Mouse (Mus musculus) neural tube, embryonic 10.5 days (tissue): ENCODE results near the gene Snca.

Experiments used
- DNase-seq: peaks from one replicate; pipeline ENCODE4 v3.0.0-alpha.2; 2017; ENCODE audit warnings: low spot score; ENCODE audit errors: extremely low spot score

Gene Snca

DNA sequence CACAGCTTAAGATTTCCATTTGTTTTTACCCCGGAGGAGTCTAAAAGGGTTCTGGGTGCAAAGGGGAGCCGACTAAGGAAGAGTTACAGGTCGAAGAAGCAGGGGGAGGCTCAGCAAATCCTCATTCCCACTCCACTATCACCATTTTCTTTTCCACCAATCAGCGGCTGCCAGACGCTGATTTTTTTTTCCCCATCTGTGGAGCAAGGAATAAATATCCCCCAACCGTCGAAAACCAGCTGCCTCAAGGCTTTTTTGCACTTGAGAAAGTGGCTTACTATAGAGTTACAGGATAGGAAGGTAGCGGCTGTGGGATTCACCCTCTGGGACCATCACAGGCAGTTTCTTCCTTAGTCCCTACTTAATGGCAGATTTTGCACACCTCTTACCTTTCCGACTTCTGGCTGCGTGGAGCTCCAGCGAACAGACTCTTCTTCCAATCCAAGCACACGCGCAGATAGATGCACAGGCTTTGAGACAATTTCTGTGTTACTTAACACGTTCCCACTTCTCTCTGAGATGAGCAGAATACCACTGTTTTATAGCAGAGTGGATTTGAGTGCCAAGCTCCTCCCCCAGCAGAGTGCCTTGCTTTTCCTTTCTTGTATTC lies at the start of gene Snca:
Snca (minus strand) TSS at position 574 of the 610 bp plus-strand sequence.
- peak; percentile 54 for DNase-seq

GRCm38 (mm10) chr6:60870126-60870525 lies 40.5 kb upstream of the Snca start:
- no peak for DNase-seq

GRCm38 (mm10) chr6:60856599-60856998 lies 26.9 kb upstream of the Snca start:
- DNase-seq, result no peak

DNA sequence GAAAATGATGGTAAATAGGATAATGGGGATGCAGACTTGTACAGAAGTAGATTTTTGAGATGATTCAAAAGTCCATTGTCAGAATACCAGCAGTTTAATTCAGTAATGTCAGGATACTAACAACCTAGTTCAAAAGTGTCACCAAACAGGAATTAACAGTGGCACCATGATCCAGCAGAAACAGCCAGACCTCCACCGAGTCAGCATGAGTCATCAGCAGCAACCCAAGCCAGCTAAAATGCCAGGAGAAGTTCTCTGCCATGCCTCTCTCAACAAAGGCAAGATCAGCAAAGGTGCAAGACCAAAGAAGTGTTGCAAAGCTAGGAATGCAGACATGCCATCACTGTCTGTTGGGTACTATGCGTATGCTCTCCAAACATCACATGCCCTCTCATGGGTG lies 22.0 kb upstream of the Snca start:
- no peak for DNase-seq

DNA sequence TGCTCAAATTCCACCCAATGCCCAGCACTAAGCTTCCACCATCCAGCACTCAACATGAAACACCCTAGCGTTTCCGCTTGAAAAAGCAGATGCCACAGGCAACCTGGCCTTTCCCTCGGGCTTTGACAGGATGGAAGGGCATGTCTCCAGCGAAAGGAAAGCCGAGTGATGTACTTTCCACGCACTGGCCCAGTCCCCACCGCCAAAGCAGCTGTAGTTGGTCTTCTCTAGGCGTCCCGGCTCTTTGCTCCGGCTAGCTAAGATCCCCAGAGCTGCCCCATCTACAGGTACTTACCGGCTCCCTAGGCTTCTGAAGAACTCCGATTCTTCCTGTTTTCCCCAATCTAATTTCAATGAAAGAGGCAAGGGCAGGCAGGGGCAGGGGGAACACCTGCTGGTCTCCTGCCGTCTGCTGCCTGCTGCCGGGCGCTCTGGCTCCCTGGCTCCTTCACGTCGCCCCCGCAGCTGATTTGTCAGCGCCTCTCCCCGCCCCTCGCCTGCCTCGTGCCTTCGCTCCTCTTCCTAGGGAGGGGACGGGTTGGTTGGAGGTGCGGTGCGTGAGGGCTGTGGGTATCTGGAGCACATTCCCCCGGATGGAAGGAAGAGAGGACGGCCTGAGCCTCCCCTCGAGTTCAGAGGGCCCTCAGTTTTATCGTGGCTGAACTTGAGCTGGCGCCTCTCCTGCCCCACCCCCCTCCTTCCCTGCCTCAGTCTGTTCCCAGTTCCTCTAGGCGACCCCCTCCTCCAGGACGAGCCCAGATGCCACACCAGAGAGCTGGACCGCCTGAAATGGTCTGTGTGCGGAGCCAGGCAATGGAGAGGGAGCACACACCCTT lies 1.0 kb downstream of the Snca start:
- DNase-seq, result peak; percentile 77

DNA sequence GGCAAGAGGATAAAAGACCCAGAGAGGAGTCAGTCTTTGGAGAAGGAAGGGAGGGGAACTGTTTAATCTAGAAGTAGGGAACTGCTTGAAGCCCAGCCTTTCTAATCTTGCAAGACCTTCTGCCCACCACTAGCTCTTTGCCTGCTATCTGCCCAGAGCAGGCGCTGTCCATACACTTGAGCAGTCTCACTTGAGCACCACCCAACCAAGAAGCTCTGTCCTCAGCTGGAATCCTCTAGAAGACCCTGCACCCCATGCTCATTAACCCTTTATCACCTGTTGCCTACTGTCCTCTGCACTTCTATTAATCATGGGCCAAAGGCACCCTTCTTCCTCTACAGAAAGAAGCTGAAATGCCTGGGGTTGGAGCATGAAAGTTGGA lies 1.6 kb downstream of the Snca start:
- no peak for DNase-seq

GRCm38 (mm10) chr6:60827290-60827689 lies 2.4 kb downstream of the Snca start:
- no peak for DNase-seq

GRCm38 (mm10) chr6:60819272-60819671 lies 10.4 kb downstream of the Snca start:
- DNase-seq, result no peak

- DNase-seq, result no peak
Measured at GRCm38 (mm10) chr6:60813516-60813915, 16.1 kb downstream of the Snca start.

GRCm38 (mm10) chr6:60798266-60798665 lies 31.4 kb downstream of the Snca start:
- no peak for DNase-seq

GRCm38 (mm10) chr6:60793659-60794365 lies 35.8 kb downstream of the Snca start:
- no peak for DNase-seq

DNA sequence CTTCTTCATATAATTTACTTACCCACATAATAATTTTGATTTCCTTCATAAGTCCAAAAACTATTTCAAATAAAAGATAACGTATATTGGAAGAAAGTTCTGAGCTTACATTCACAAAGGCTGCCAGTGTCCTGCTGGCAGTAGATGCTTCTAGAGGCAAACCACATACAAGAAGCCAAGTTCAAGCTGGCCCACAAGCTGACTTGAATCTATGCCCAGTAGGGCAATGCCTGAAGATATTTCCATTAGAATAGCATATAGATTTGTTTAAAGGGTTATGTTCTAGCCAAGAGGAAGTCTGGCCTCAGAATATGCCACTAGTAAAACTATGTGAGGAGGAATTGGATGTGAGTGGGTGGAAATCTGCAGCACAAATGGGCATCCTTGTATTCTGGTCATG lies 42.7 kb downstream of the Snca start:
- no peak for DNase-seq

DNA sequence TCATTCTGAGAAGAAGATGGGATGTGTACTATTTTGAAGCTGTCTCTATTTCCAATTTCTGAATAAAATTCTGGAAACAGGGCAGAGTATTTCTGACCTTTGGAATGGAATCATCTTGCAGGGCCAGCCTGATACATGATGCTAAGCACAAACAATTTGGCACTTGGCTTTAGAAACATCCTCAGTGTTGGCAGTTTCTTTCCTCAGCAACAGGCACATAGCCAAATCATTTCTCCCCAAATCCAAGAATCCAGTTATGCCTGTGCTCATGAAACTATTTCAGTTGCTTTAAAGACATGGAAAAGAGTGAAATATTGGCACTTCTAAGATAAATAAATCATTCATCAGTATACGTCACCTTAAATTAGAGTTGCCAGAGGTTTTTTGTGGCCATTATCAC lies 57.8 kb downstream of the Snca start:
- no peak for DNase-seq

DNA sequence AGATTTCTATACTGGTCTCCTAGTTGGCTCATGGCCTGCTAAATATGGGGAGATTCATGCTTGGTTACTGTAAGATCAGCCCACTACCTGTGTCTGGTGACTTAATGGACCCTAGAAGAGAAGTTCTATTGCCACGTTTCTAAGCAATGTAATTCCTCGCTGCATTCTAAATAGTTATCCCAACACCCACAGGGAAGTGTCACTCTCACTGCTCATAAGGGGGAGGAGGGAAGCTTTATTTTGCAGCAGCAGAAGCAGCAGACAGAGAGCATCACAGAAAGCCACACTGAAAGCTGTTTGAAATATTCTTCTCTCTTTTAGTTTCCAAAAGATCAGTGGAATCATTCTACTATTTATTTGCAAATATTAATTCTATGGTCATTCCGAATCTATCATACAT lies 64.0 kb downstream of the Snca start:
- no peak for DNase-seq

GRCm38 (mm10) chr6:60762864-60763263 lies 66.8 kb downstream of the Snca start:
- no peak for DNase-seq

- no peak for DNase-seq
Measured at GRCm38 (mm10) chr6:60761710-60762109, 67.9 kb downstream of the Snca start.

DNA sequence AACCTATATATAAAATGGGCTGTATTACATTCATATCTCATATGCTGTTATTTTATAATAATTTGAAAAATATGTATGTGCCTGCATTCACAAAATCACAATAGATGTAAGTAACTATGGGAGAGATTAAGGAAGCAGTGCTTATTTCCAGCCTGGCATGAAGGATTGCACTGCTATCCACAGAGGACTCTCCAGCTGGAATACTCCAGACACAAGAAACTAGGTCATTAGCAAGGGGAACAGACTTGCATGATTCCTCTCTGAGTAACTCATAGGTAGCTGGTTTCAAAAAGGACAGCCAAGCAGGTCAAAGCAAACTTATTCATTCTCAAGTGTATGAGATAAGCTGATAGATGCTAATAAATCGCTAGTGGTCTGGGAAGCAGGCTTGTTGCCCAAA lies 74.7 kb downstream of the Snca start:
- DNase-seq, result no peak

- DNase-seq, result no peak
Measured at GRCm38 (mm10) chr6:60745965-60746364, 83.7 kb downstream of the Snca start.

DNA sequence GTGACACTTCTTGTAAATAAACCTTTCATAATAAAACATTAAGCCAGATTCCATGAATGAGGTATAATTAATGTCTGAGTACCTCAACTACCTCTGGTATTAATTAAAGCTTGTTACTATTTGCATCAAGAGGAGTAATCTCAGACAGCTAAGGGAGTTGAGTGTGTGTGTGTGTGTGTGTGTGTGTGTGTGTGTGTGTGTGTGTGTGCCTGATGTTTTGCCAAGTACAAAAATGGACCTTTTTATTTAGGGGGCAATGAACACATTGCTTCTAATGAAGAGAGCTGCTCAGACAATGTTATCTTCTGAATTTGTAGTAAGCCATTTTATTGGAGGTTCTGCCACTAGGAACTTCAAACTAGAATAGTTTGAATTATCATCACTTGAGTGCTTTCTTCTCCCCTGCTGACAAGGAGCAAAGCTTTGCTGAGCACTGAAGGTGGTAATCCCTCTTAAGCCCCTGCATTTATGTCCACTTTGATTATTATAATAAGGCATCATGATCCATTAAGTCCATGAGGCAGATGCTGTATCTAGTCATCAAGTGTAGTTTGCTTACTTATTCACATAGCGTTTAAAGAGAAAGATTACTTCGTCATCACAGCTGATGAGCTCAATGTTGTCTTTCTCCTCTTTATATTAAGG lies 88.1 kb downstream of the Snca start:
- no peak for DNase-seq

DNA sequence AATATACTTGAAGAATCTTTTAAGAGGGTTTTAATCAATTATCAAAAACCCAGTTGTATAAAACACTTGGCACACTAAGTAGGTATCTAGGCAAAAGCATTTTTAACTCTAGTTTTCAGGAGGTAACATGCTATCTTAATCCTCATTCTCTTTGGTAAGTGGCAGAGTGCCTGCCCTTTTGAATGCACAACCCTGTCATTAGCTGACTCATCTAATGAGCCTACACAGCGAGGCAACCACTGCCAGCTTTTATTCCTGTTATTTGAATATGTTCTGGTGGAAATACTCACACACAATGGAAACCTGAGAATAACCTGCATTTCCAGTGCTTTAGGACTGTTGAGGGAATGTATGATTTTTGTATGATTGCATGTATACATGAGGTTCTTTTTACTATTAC lies 89.9 kb downstream of the Snca start:
- DNase-seq, result no peak

DNA sequence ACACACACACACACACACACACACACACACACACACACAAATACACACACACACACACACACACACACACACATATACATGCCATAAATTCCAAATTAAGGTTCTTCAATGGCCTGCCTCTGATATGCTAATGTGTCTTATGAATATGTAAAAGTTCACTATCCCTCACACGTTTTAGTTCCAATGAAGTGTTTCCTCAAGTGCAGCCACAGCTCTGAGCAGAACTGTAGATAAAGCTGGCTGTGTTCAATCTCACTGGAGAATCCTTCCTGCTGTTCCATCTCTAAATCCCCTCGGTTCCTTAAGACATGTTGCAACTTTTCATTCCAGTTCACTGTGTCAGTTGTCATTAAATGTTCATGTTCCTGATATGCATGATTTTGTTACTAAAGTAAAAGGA lies 98.5 kb downstream of the Snca start:
- DNase-seq, result no peak
